Mouse (Mus musculus) intestine, postnatal 0 days (tissue): ENCODE results near the gene Mpzl3. TPM values are rescaled to one million over a fixed set of nuclear protein-coding genes. Genes with fewer than 3 reads are reported as not detected.

Source experiments
- ATAC-seq: fragments of 200-750 bp; cut with Nextera tagmentation; 2 replicates; pipeline ENCODE4 v1.8.0; 2017; ENCODE audit warnings: mild to moderate bottlenecking, moderate TSS enrichment, moderate library complexity
- H3K27ac ChIP-seq: fragments of 300-500 bp; sonication (generic); 2 replicates; pipeline ENCODE4 v1.5.1; 2014; ENCODE audit warnings: mild to moderate bottlenecking, low read depth, low read length, moderate library complexity
- H3K27me3 ChIP-seq: fragments of 300-500 bp; sonication (generic); replicated peaks from 2 replicates; pipeline ENCODE4 v1.6.1; 2014; ENCODE audit warnings: low read length, mixed read lengths; ENCODE audit not compliant: control insufficient read depth, insufficient read depth
- H3K36me3 ChIP-seq: fragments of 300-500 bp; sonication (generic); 2 replicates; pipeline ENCODE4 v1.6.1; 2014; ENCODE audit warnings: mild to moderate bottlenecking, moderate library complexity; ENCODE audit not compliant: control insufficient read depth, insufficient read depth
- H3K4me1 ChIP-seq: fragments of 300-500 bp; sonication (generic); replicated peaks from 2 replicates; pipeline ENCODE4 v1.6.1; 2014; ENCODE audit warnings: antibody characterized with exemption, low read length, mixed read lengths; ENCODE audit not compliant: control insufficient read depth, insufficient read depth
- H3K4me2 ChIP-seq: fragments of 300-500 bp; sonication (generic); replicated peaks from 2 replicates; pipeline ENCODE4 v1.6.1; 2014; ENCODE audit warnings: low read depth, mild to moderate bottlenecking, moderate library complexity
- H3K4me3 ChIP-seq: fragments of 300-500 bp; sonication (generic); 2 replicates; pipeline ENCODE4 v1.5.1; 2014; ENCODE audit warnings: low read depth, low read length
- H3K9ac ChIP-seq: fragments of 300-500 bp; sonication (generic); 2 replicates; pipeline ENCODE4 v1.6.1; 2014; ENCODE audit warnings: mild to moderate bottlenecking, low read depth, low read length
- H3K9me3 ChIP-seq: fragments of 300-500 bp; sonication (generic); 2 replicates; pipeline ENCODE4 v1.6.1; 2016; ENCODE audit warnings: mixed run types; ENCODE audit not compliant: control insufficient read depth
- CTCF ChIP-seq: sonication (generic); IDR thresholded peaks from 2 replicates; pipeline ENCODE4 v1.5.1; 2016; ENCODE audit warnings: low read depth, mild to moderate bottlenecking, control low read depth, antibody characterized with exemption, moderate library complexity
- WGBS: fragments of 180-500 bp; shearing (Covaris S2); extraction: QIAGEN DNeasy Blood & Tissue Kit; methylation state at CpG from one replicate; pipeline ENCODE4 v1.1.7; 2014; 5-methylcytosine and 5-hydroxymethylcytosine counted together
- polyA plus RNA-seq: library from polyadenylated mRNA; unstranded; fragments of >200 nt; fragmentation: Nextera tagmentation; extraction: Ambion mirVana; gene quantifications from 2 replicates; pipeline ENCODE4 v1.2.1, GENCODE M21; 2015

The Mpzl3 gene
- polyA plus RNA-seq, 1 experiment from 2014 or later, result 6.5 TPM

DNA sequence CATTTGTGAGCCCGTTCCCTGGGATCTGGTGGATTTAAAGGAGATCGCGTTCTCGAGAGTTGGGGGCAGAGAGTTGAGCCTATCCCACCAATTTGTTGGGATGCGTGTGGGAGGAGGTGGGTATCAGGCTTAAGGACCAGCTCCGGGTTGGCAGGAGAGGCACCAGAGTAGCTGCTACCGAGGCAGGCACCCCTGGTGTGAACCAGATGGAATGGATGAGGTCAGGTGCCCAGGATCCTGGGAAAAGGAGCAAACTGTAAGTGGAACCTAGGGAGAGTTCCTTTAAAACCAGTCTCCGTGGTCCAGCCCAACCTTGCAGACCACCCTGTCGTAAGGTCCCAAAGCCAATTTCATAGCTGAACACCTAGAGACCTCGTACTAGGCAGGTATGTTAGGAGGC is 63.6 kb downstream of the Mpzl3 start:
- ATAC-seq, result no peak
- no peaks in the 10 kb centered on the region for H3K27me3 ChIP-seq
- no peak overlapping the region for H3K27ac ChIP-seq
- H3K9me3 ChIP-seq, result no peaks in the 10 kb centered on the region
- WGBS, result 50% methylated on average over 10 of the region's 10 CpGs
- no peak overlapping the region for H3K9ac ChIP-seq
- H3K4me2 ChIP-seq, result peak overlapping the region; percentile 55
- 0 out of 2 replicates have a peak overlapping the region, but pooled peaks have one; percentile 35 for H3K4me3 ChIP-seq
- H3K36me3 ChIP-seq, result no peaks in the 10 kb centered on the region
- no peak for TF ChIP-seq CTCF
- H3K4me1 ChIP-seq, result peaks cover 16% of the 10 kb centered on the region; the same call in 1 of the 2 replicates

DNA sequence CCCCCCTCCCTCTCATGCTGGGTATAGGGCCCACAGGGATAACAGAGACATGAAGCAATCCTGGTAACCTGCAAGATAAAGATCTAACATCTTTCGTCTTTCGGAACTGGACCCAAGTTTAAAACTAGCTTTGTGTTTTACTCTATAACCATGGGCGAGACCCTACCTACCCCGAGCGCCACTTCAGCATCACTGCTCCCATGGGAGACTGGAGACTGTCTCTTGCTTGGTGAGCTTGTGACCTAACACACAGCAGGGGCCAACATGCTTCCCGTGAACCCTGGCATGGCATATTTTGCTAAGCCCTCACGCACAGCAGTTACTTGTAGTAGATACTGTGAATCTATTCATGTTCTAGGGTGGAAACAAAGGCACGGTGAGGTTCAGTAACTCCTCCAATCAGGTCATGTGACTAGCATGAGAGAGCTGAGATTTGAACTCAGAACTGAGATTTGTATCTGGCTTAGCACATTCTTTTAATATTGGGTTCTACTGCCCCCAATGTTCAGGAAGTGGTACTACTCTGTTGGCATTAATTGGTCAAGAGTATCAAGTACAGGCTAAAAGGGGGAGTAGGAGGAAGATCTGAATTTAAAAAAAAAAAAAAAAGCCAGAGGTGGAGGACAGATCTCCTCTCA is 64.4 kb downstream of the Mpzl3 start:
- no peaks in the 10 kb centered on the region for H3K36me3 ChIP-seq
- peak; percentile 56 for TF ChIP-seq CTCF
- peaks cover 16% of the 10 kb centered on the region; the same call in 1 of the 2 replicates for H3K4me1 ChIP-seq
- no peak overlapping the region for H3K4me3 ChIP-seq
- no peaks in the 10 kb centered on the region for H3K27me3 ChIP-seq
- no peaks in the 10 kb centered on the region for H3K9me3 ChIP-seq
- H3K27ac ChIP-seq, result no peak overlapping the region
- ATAC-seq, result no peak
- WGBS, result 95% methylated on average over 8 of the region's 8 CpGs
- H3K9ac ChIP-seq, result no peak overlapping the region
- H3K4me2 ChIP-seq, result no peak overlapping the region

- no peaks in the 10 kb centered on the region for H3K9me3 ChIP-seq
- H3K4me1 ChIP-seq, result peaks cover 16% of the 10 kb centered on the region; the same call in 1 of the 2 replicates
- H3K9ac ChIP-seq, result no peak overlapping the region
- no peak for ATAC-seq
- no peak overlapping the region for H3K27ac ChIP-seq
- H3K4me3 ChIP-seq, result no peak overlapping the region
- H3K36me3 ChIP-seq, result no peaks in the 10 kb centered on the region
- H3K27me3 ChIP-seq, result no peaks in the 10 kb centered on the region
- no peak for TF ChIP-seq CTCF
- H3K4me2 ChIP-seq, result no peak overlapping the region
- 90% methylated on average over 14 of the region's 14 CpGs for WGBS
These were observed 65.1 kb downstream of the Mpzl3 start for GRCm38 (mm10) chr9:45119954-45120530.

DNA sequence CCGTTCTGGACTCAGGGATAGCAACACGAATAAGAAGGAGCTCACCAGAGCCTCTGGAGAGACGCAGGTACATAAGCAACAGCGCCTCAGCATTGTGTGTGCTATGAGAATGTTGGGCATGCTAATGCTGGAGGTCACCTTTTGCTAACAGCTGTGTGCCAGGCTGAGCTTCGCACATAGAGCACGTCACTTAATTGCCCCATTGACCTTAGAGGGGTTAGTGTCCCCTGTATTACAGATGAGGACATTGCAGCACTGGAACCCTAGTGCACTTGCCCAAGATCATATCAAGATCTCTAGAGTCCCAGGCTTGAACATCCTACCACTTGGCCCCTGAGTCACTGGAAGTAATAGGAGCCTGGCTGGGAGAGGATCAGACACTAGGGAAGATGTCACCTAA is 65.6 kb downstream of the Mpzl3 start:
- H3K4me2 ChIP-seq, result no peak overlapping the region
- no peaks in the 10 kb centered on the region for H3K36me3 ChIP-seq

DNA sequence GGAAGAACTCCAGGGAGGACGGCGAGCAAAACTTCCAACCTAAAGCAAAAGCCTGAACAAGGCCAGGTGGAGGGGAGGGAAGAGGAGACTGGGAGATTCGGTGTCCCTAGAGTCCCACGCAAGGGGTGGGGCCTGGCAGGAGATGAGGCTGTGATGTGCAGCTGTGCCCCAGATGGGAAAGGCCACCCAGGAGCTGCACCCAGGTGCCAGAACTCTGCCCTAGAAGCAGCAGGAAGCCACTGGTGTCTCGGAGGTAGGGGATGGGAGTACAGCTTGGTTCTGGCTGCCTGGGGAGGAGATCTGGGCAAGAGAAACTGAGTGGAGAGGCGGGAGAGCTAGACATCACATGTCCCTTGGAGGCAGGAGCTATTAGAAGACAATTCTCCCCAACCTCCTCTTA is 66.0 kb downstream of the Mpzl3 start:
- ATAC-seq, result no peak

More for the DNA sequence above, 65.6 kb downstream of the Mpzl3 start:
- H3K27me3 ChIP-seq, result no peaks in the 10 kb centered on the region
- peaks cover 16% of the 10 kb centered on the region; the same call in 1 of the 2 replicates for H3K4me1 ChIP-seq
- H3K4me3 ChIP-seq, result no peak overlapping the region
- H3K9ac ChIP-seq, result no peak overlapping the region
- no peaks in the 10 kb centered on the region for H3K9me3 ChIP-seq
- ATAC-seq, result no peak
- no peak for TF ChIP-seq CTCF
- no peak overlapping the region for H3K27ac ChIP-seq
- 88% methylated on average over 6 of the region's 6 CpGs for WGBS

GRCm38 (mm10) chr9:45121769-45122168 is 66.8 kb downstream of the Mpzl3 start:
- peak overlapping the region; percentile 58 for H3K4me2 ChIP-seq
- ATAC-seq, result peak; percentile 67
- no peaks in the 10 kb centered on the region for H3K9me3 ChIP-seq
- H3K9ac ChIP-seq, result no peak overlapping the region
- H3K36me3 ChIP-seq, result no peaks in the 10 kb centered on the region
- H3K27me3 ChIP-seq, result no peaks in the 10 kb centered on the region
- peaks cover 8% of the 10 kb centered on the region; the same call in 1 of the 2 replicates for H3K4me1 ChIP-seq
- no peak overlapping the region for H3K27ac ChIP-seq
- 3% methylated on average over 10 of the region's 10 CpGs for WGBS
- TF ChIP-seq CTCF, result peak; percentile 98
- H3K4me3 ChIP-seq, result no peak overlapping the region

More for the DNA sequence above, 66.0 kb downstream of the Mpzl3 start:
- H3K9me3 ChIP-seq, result no peaks in the 10 kb centered on the region
- no peak overlapping the region for H3K4me3 ChIP-seq
- peaks cover 13% of the 10 kb centered on the region; the same call in 1 of the 2 replicates for H3K4me1 ChIP-seq
- WGBS, result 69% methylated on average over 6 of the region's 6 CpGs
- H3K4me2 ChIP-seq, result no peak overlapping the region
- no peak for TF ChIP-seq CTCF
- H3K36me3 ChIP-seq, result no peaks in the 10 kb centered on the region
- no peak overlapping the region for H3K27ac ChIP-seq
- no peak overlapping the region for H3K9ac ChIP-seq
- no peaks in the 10 kb centered on the region for H3K27me3 ChIP-seq
